Mouse (Mus musculus): ENCODE measurements around the gene Kcnh6. TPM values are rescaled to one million over a fixed set of nuclear protein-coding genes. Genes with fewer than 3 reads are reported as not detected.

Gene Kcnh6
- total RNA-seq, 2 experiments from 2014 or later: 0.29 TPM; not detected in 1

GRCm38 (mm10) chr11:106060549-106060948 is 52.6 kb downstream of the Kcnh6 start:
- no peak for DNase-seq (ENCODE audit: low spot score in 2 of 2)

- DNase-seq (ENCODE audit: low spot score in 2 of 2): no peak
Observed at GRCm38 (mm10) chr11:106061311-106061710, 53.4 kb downstream of the Kcnh6 start.

GRCm38 (mm10) chr11:106063756-106064155 is 55.8 kb downstream of the Kcnh6 start:
- no peak for DNase-seq (ENCODE audit: low spot score in 2 of 2)

- no peak for DNase-seq (ENCODE audit: low spot score in 2 of 2)
Observed at GRCm38 (mm10) chr11:106065073-106065922, 57.4 kb downstream of the Kcnh6 start.

- peak; percentile 94 for DNase-seq (ENCODE audit: low spot score in 2 of 2)
Observed at GRCm38 (mm10) chr11:106065923-106066571, 58.1 kb downstream of the Kcnh6 start, which contains the start of gene Taco1. TSS of gene Taco1 (plus strand) at chr11:106066061.

GRCm38 (mm10) chr11:106066616-106067015 is 58.7 kb downstream of the Kcnh6 start:
- DNase-seq (ENCODE audit: low spot score in 2 of 2): peak; percentile 41 to 60

- no peak for DNase-seq (ENCODE audit: low spot score in 2 of 2)
Observed at GRCm38 (mm10) chr11:106073774-106074173, 65.8 kb downstream of the Kcnh6 start.

GRCm38 (mm10) chr11:106076321-106076720 is 68.4 kb downstream of the Kcnh6 start:
- peak; percentile 70 to 74 for DNase-seq (ENCODE audit: low spot score in 2 of 2)

Other genes with a start within 250 kb of the Kcnh6 start
- 100 to 1,000 TPM; 168 to 204 TPM for gene Cyb561, start 54.8 kb upstream of the Kcnh6 start, total RNA-seq (2021)
- 10 to 100 TPM; 11.0 to 16.0 TPM for gene Ace, start 40.2 kb upstream of the Kcnh6 start, total RNA-seq (2021)
- gene Ace3, start 13.4 kb upstream of the Kcnh6 start, total RNA-seq (2021): not detected
- 10 to 100 TPM; 44.5 to 47.6 TPM for gene Dcaf7, start 28.7 kb downstream of the Kcnh6 start, total RNA-seq (2021)
- 10 to 100 TPM; 32.3 to 33.3 TPM for gene Taco1, start 57.9 kb downstream of the Kcnh6 start, total RNA-seq (2021)
- 10 to 100 TPM; 34.3 to 37.3 TPM for gene Map3k3, start 76.5 kb downstream of the Kcnh6 start, total RNA-seq (2021)
- not detected for gene Gm10840, start 152.7 kb downstream of the Kcnh6 start, total RNA-seq (2021)
- gene Limd2, start 152.7 kb downstream of the Kcnh6 start, total RNA-seq (2021): 10 to 100 TPM in 1 of 2 experiments, 1 to 10 TPM in 1; 9.5 to 11.7 TPM
- 10 to 100 TPM; 11.6 to 13.1 TPM for gene Strada, start 194.0 kb downstream of the Kcnh6 start, total RNA-seq (2021)
- 100 to 1,000 TPM; 106 to 118 TPM for gene Ccdc47, start 208.2 kb downstream of the Kcnh6 start, total RNA-seq (2021)
- 10 to 100 TPM; 42.1 to 55.2 TPM for gene Ddx42, start 208.8 kb downstream of the Kcnh6 start, total RNA-seq (2021)
- 10 to 100 TPM; 53.6 to 55.8 TPM for gene Ftsj3, start 248.0 kb downstream of the Kcnh6 start, total RNA-seq (2021)
- gene Psmc5, start 248.0 kb downstream of the Kcnh6 start, total RNA-seq (2021): 100 to 1,000 TPM; 157 to 159 TPM

Data from adrenal gland, adult 18-20 months (tissue).